Mouse (Mus musculus): ENCODE data around the gene Cd27.
A peak's percentile ranks its signal among the peaks of the same experiment; 100 is the strongest.

DNA sequence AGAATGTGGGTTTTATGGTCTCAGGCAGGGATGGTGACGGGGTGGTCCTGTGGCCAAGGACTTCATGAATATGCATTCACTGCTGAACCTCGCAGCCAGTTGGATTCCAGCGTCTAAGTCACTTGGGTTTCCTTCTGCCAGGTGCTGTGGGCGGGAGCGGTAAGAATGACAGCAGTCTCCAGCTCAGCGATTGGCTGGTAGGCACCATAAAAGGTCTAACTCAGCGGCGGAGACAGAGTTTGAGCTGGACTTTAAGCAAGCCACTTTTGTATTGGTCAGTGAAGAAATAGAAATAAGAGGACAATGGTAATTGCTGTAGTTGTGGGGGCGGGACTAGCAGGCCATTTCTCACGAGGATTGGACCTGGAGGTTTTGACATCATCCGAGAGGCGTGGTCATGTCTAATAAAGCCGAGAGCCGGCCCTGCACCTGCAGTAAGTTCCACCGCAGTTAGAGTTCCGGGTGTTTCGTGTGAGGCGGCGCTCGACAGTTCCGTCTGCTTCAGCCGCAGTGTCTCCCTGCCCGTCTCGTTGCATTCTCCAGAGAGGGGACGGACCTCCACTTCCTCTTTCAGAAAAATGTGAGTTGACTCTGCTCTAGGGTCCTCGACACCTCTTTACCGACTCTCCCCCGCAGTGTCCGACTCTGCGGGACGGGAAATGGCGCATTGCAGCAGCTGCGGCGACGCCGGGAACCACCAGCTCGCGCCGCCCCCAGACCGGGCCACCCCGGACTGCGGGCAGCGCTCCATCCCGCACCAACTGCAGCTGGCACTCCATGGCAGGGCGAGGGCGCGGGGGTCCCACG, 21.5 kb downstream of the Cd27 start, which contains the start of gene Vamp1:
- peak; percentile 85; the same call in 1 of the 2 replicates for TF ChIP-seq HCFC1 (IDR thresholded peaks at IDR 0.05; ENCODE audit: borderline replicate concordance, insufficient read depth, low read length)
- no peak for TF ChIP-seq ZNF384 (IDR thresholded peaks at IDR 0.05; ENCODE audit: low read depth, low read length)
- no peak for TF ChIP-seq MAFK (IDR thresholded peaks at IDR 0.05; ENCODE audit: insufficient read depth, low read depth, low read length)
- no peak for TF ChIP-seq ZC3H11A (IDR thresholded peaks at IDR 0.05; ENCODE audit: borderline replicate concordance, low read depth, low read length)
